Mouse (Mus musculus): ENCODE results near the gene Olfr380.

Olfr380 gene

GRCm38 (mm10) chr11:73457408-73457807 lies at the start of gene Olfr380:
Gene Olfr380 (minus strand): TSS chr11:73457508.
- no peak for DNase-seq (ENCODE audit: low read depth, low spot score)

GRCm38 (mm10) chr11:73491503-73491902 lies 34.2 kb upstream of the Olfr380 start, which contains the start of gene Olfr381:
Gene Olfr381 (minus strand): TSS chr11:73491603.
- DNase-seq (ENCODE audit: low read depth, low spot score): no peak

- DNase-seq (ENCODE audit: low read depth, low spot score): no peak
Measured at GRCm38 (mm10) chr11:73428377-73428776, 28.9 kb downstream of the Olfr380 start, which contains the start of gene Olfr378. Gene Olfr378 (minus strand): TSS chr11:73428477.

Measured in ZHBTc4 (cell line).